Mouse (Mus musculus): ENCODE data around the gene Dscaml1. TPM values are rescaled to one million over a fixed set of nuclear protein-coding genes. Genes with fewer than 3 reads are reported as not detected.

Dscaml1 gene
- polyA plus RNA-seq, 1 experiment = 0.38 TPM

DNA sequence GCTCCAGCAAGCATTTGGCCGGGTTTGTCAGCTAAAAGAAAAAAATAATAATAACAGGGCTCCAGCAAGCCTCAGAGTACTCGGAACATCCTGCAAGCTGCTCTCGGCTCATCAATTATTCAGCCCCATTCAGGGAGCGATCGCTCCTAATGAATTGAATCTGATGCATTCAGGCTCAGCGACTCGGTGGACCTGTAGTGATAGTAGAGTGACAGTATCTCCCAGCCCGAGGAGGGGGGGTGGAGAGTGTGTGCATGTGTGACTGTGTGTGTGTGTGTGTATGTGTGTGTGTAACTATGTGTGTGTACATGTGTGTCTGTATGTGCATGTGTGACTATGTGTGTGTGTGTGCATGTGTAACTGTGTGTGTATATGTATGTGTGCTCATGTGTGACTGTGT lies 250.2 kb downstream of the Dscaml1 start:
- WGBS = 67% methylated on average over 8 of the region's 8 CpGs
- Histone ChIP-seq H3K4me3 (replicated peaks; ENCODE audit: extremely low read depth, low read depth, low read length) (no peak overlapping the region), H3K4me1 (ENCODE audit: control insufficient read depth, insufficient read depth, low read length) (no peaks in the 10 kb centered on the region)
- DNase-seq = no peak
- no peak for TF ChIP-seq POLR2A (IDR thresholded peaks at IDR 0.05; ENCODE audit: borderline replicate concordance, extremely low read depth, low read depth, low read length)
- no peak for TF ChIP-seq CTCF (IDR thresholded peaks at IDR 0.05; ENCODE audit: insufficient read depth, low read length)

GRCm38 (mm10) chr9:45677236-45677781 lies 250.9 kb downstream of the Dscaml1 start:
- 39% methylated on average over 12 of the region's 12 CpGs for WGBS
- Histone ChIP-seq H3K4me1 (ENCODE audit: control insufficient read depth, insufficient read depth, low read length) (no peaks in the 10 kb centered on the region), H3K4me3 (replicated peaks; ENCODE audit: extremely low read depth, low read depth, low read length) (no peak overlapping the region)
- no peak for DNase-seq
- no peak for TF ChIP-seq CTCF (IDR thresholded peaks at IDR 0.05; ENCODE audit: insufficient read depth, low read length)
- no peak for TF ChIP-seq POLR2A (IDR thresholded peaks at IDR 0.05; ENCODE audit: borderline replicate concordance, extremely low read depth, low read depth, low read length)

DNA sequence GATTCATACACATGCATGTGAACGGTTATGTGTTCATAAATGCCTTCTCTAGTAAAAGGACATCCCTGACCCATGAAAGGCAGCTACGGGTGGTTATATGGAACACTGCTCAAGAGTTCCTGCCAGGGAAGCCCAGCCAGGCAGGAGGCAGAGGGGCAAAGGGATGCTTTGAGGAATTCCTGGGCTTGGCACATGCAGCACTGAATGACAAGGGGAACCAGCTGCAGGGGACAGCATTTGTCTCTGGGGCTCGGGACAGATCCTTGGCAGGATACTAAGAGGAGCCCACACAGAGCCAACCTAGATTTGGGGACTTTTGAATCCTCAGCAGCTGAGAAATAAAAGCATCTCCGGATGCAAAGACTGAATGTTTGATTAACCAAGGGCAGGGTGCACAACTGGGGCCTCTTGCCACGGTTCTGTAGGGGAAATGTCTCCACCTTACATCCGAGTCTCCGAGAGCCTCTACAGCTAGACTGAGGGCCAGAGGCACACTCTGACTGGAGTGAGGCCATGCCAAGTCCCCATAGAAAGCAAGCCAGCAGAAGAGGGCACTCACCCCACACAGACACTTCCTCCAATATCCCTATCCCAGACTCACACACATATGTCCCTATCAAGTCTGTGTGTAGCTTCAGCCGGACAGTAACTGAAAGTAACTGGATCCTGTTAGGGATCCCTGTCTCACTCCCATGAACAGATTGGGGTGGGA lies 251.7 kb downstream of the Dscaml1 start:
- no peak overlapping the region for H3K4me3 ChIP-seq (replicated peaks; ENCODE audit: extremely low read depth, low read depth, low read length)
- TF ChIP-seq CTCF (IDR thresholded peaks at IDR 0.05; ENCODE audit: insufficient read depth, low read length) (no peak), POLR2A (IDR thresholded peaks at IDR 0.05; ENCODE audit: borderline replicate concordance, extremely low read depth, low read depth, low read length) (no peak)
- no peaks in the 10 kb centered on the region for H3K4me1 ChIP-seq (ENCODE audit: control insufficient read depth, insufficient read depth, low read length)
- 55% methylated on average over 8 of the region's 8 CpGs for WGBS
- no peak for DNase-seq

- no peaks in the 10 kb centered on the region for H3K4me1 ChIP-seq (ENCODE audit: control insufficient read depth, insufficient read depth, low read length)
- H3K4me3 ChIP-seq (replicated peaks; ENCODE audit: extremely low read depth, low read depth, low read length) = no peak overlapping the region
- 71% methylated on average over 4 of the region's 4 CpGs for WGBS
- TF ChIP-seq POLR2A (IDR thresholded peaks at IDR 0.05; ENCODE audit: borderline replicate concordance, extremely low read depth, low read depth, low read length) = no peak
- no peak for DNase-seq
Measured at GRCm38 (mm10) chr9:45678664-45679026, 252.2 kb downstream of the Dscaml1 start.

DNA sequence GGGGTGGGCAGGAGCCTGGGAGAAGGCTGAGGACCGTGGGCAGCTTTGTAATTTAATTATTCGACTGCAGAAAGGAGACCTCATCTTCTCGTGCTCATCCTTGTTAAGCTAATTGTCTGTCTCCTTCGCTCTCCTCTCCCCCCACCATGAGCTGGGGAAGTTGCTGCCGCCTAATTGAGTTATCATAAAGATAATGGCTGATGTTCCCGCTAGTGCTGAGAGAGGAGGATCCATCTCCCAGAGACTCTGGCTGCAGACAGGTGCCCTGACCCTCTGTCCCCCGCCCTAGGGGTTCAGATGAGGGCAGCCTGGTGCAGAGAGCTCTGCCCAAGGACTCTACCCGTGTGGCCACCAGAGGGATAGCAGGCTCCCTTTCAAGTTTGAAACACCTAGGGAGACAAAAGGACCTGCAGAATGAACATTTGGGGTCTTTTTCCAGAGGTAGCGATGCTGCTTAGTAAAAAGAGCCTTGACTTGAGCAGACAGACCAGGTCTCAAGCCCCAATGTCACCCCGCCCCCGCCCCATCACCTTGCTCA lies 256.1 kb downstream of the Dscaml1 start:
- 53% methylated on average over 11 of the region's 11 CpGs for WGBS
- DNase-seq = no peak
- H3K4me1 ChIP-seq (ENCODE audit: control insufficient read depth, insufficient read depth, low read length) = no peaks in the 10 kb centered on the region
- TF ChIP-seq CTCF (IDR thresholded peaks at IDR 0.05; ENCODE audit: insufficient read depth, low read length) (no peak), POLR2A (IDR thresholded peaks at IDR 0.05; ENCODE audit: borderline replicate concordance, extremely low read depth, low read depth, low read length) (no peak)
- no peak overlapping the region for H3K4me3 ChIP-seq (replicated peaks; ENCODE audit: extremely low read depth, low read depth, low read length)

GRCm38 (mm10) chr9:45693424-45694237 lies 267.2 kb downstream of the Dscaml1 start:
- TF ChIP-seq POLR2A (IDR thresholded peaks at IDR 0.05; ENCODE audit: borderline replicate concordance, extremely low read depth, low read depth, low read length) (no peak), CTCF (IDR thresholded peaks at IDR 0.05; ENCODE audit: insufficient read depth, low read length) (no peak)
- WGBS = 32% methylated on average over 10 of the region's 10 CpGs
- H3K4me3 ChIP-seq (replicated peaks; ENCODE audit: extremely low read depth, low read depth, low read length) = no peak overlapping the region
- no peak for DNase-seq
- no peaks in the 10 kb centered on the region for H3K4me1 ChIP-seq (ENCODE audit: control insufficient read depth, insufficient read depth, low read length)

DNA sequence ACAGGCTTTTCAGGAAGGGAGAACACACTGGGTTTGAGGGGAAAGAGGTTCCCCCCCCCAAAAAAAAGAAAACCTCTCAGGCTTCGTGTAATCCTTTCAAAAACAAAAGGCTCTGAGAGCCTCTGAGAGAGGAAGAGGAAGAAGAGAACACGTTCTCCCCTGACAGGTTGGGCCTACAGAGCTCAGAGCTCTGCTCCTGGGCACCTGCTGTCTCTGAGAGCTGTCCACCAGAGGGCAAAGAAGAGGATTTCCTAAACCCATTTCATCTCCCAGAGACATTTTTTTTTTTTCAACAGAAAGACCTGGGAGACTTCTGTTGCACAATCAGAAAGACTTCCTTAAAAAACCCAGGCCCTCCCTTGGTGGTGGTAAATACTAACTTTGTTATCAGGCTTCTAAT lies 267.8 kb downstream of the Dscaml1 start:
- Histone ChIP-seq H3K4me1 (ENCODE audit: control insufficient read depth, insufficient read depth, low read length) (no peaks in the 10 kb centered on the region), H3K4me3 (replicated peaks; ENCODE audit: extremely low read depth, low read depth, low read length) (no peak overlapping the region)
- 25% methylated on average over 2 of the region's 2 CpGs for WGBS
- DNase-seq = no peak
- no peak for TF ChIP-seq CTCF (IDR thresholded peaks at IDR 0.05; ENCODE audit: insufficient read depth, low read length)

- no peak overlapping the region for H3K4me3 ChIP-seq (replicated peaks; ENCODE audit: extremely low read depth, low read depth, low read length)
- H3K4me1 ChIP-seq (ENCODE audit: control insufficient read depth, insufficient read depth, low read length) = no peaks in the 10 kb centered on the region
- 82% methylated on average over 10 of the region's 10 CpGs for WGBS
- TF ChIP-seq POLR2A (IDR thresholded peaks at IDR 0.05; ENCODE audit: borderline replicate concordance, extremely low read depth, low read depth, low read length) (no peak), CTCF (IDR thresholded peaks at IDR 0.05; ENCODE audit: insufficient read depth, low read length) (no peak)
- DNase-seq = no peak
Measured at GRCm38 (mm10) chr9:45699171-45699570, 272.7 kb downstream of the Dscaml1 start.

DNA sequence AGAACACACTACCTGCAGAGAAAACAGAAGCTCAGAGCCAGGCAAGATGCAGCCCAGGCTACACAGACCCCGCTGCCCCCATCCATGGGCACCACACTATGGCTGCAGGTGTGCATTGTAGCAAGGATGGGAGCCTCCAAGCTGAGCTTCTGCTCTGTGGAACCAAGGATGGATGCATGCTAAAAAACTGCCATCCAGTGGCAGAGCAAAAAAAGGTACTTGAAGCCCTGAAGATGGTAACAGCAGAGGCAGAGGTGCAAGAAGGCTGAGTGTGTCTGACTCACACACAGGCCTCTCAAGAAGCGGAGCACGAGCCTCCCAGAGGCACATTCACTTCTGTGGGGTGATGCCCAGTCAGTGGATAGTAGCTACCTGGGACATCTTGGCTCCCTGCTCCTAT lies 276.8 kb downstream of the Dscaml1 start:
- Histone ChIP-seq H3K4me1 (ENCODE audit: control insufficient read depth, insufficient read depth, low read length) (no peaks in the 10 kb centered on the region), H3K4me3 (replicated peaks; ENCODE audit: extremely low read depth, low read depth, low read length) (no peak overlapping the region)
- 85% methylated on average over 3 of the region's 3 CpGs for WGBS
- TF ChIP-seq POLR2A (IDR thresholded peaks at IDR 0.05; ENCODE audit: borderline replicate concordance, extremely low read depth, low read depth, low read length) (no peak), CTCF (IDR thresholded peaks at IDR 0.05; ENCODE audit: insufficient read depth, low read length) (no peak)
- DNase-seq = no peak

Measured in lung, adult 2 months (tissue).